Mouse (Mus musculus) limb, embryonic 13.5 days (tissue): ENCODE results near the gene Ccdc87. TPM values are rescaled to one million over a fixed set of nuclear protein-coding genes. Genes with fewer than 3 reads are reported as not detected.
"Not testable (repeated sequence)": the region's sequence is repeated elsewhere in the genome, so short reads cannot be mapped to it uniquely, and the experiment has no call there.

Experiments
- ATAC-seq: fragments of 200-750 bp; cut with Nextera tagmentation; 2 replicates; pipeline ENCODE4 v1.8.0; 2017; ENCODE audit warnings: low read depth, moderate number of reproducible peaks, moderate TSS enrichment; ENCODE audit not compliant: low FRiP score
- H3K27ac ChIP-seq: fragments of 300-500 bp; sonication (generic); 2 replicates; pipeline ENCODE4 v1.5.1; 2015; ENCODE audit warnings: inconsistent platforms, mild to moderate bottlenecking, moderate library complexity
- H3K27me3 ChIP-seq: fragments of 300-500 bp; sonication (generic); 2 replicates; pipeline ENCODE4 v1.6.1; 2015; ENCODE audit warnings: mild to moderate bottlenecking, inconsistent platforms
- H3K36me3 ChIP-seq: fragments of 300-500 bp; sonication (generic); 2 replicates; pipeline ENCODE4 v1.6.1; 2015; ENCODE audit warnings: inconsistent platforms, mild to moderate bottlenecking, moderate library complexity
- H3K4me1 ChIP-seq: fragments of 300-500 bp; sonication (generic); 2 replicates; pipeline ENCODE4 v1.6.1; 2015; ENCODE audit warnings: inconsistent platforms
- H3K4me2 ChIP-seq: fragments of 300-500 bp; sonication (generic); replicated peaks from 2 replicates; pipeline ENCODE4 v1.6.1; 2015; ENCODE audit warnings: inconsistent platforms, mild to moderate bottlenecking, moderate library complexity
- H3K4me3 ChIP-seq: fragments of 300-500 bp; sonication (generic); 2 replicates; pipeline ENCODE4 v1.5.1; 2015; ENCODE audit warnings: moderate library complexity, mild to moderate bottlenecking, inconsistent platforms
- H3K9ac ChIP-seq: fragments of 300-500 bp; sonication (generic); 2 replicates; pipeline ENCODE4 v1.6.1; 2015; ENCODE audit warnings: mild to moderate bottlenecking, inconsistent platforms
- H3K9me3 ChIP-seq: fragments of 300-500 bp; sonication (generic); 2 replicates; pipeline ENCODE4 v1.6.1; 2016; ENCODE audit warnings: inconsistent platforms
- WGBS: fragments of 180-500 bp; shearing (Covaris S2); methylation state at CpG from one replicate; pipeline ENCODE4 v1.1.7; 2015; 5-methylcytosine and 5-hydroxymethylcytosine counted together
- polyA plus RNA-seq: library from polyadenylated mRNA; unstranded; fragments of >200 nt; fragmentation: Nextera tagmentation; extraction: Ambion mirVana; gene quantifications from 2 replicates; pipeline ENCODE4 v1.2.1, GENCODE M21; 2015

Gene Ccdc87
- polyA plus RNA-seq, 1 experiment from 2014 or later = not detected

DNA sequence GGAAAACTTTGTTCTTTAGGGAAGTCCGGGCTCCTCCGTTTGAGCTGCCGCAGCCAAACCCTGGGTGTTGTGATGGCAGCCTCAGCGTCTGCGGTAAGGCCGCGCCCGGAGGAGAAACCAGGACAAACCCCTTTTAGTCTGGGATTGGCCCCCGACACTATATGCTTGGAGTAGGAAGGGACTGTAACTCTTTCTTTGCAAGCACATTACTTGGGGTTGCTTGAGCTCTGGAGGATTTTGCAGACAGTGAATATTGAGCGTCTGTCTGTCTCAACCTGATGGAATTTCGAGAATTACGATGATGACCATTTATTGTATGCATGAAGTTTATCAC lies 27.3 kb upstream of the Ccdc87 start:
- WGBS = 4% methylated on average over 12 of the region's 12 CpGs
- H3K4me2 ChIP-seq = peak overlapping the region; percentile 60
- ATAC-seq = peak; percentile 60

DNA sequence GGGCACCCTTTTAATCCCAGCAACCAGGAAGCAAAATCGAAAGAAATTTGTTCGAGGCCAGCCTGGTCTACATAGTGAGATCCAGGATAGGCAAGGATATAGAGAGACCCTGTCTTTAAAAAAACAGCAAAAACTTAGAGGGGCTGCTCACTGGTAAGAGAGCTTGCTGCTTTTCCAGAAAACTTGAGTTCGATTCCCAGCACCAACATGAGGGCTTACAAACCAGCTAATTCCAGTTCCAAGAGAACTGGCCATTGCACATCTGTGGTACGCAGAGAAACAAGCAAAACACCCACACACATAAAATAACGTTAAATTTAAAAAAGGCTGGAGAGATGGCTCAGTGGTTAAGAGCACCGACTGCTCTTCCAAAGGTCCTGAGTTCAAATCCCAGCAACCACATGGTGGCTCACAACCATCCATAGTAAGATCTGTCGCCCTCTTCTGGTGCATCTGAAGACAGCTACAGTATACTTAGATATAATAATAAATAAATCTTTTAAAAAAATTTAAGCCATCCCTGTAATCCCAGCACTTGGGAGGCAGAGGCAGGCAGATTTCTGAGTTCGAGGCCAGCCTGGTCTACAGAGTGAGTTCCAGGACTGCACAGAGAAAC lies 26.7 kb upstream of the Ccdc87 start:
- H3K27me3 ChIP-seq, ATAC-seq, H3K36me3 ChIP-seq, H3K9me3 ChIP-seq: not testable (repeated sequence)
- peak overlapping the region; percentile 60 for H3K4me2 ChIP-seq
- H3K27ac ChIP-seq = peak overlapping the region; percentile 93
- peak overlapping the region; percentile 84 for H3K9ac ChIP-seq
- 78% methylated on average over 8 of the region's 8 CpGs for WGBS
- H3K4me3 ChIP-seq = peak overlapping the region; percentile 89
- peaks cover 21% of the 10 kb centered on the region for H3K4me1 ChIP-seq

More for the DNA sequence above, 27.3 kb upstream of the Ccdc87 start:
- H3K27ac ChIP-seq = peak overlapping the region; percentile 93
- peaks cover 4% of the 10 kb centered on the region; the same call in 1 of the 2 replicates for H3K36me3 ChIP-seq
- H3K27me3 ChIP-seq = no peaks in the 10 kb centered on the region
- peak overlapping the region; percentile 84 for H3K9ac ChIP-seq
- H3K4me1 ChIP-seq = peaks cover 21% of the 10 kb centered on the region
- peak overlapping the region; percentile 89 for H3K4me3 ChIP-seq
- H3K9me3 ChIP-seq = 0 out of 2 replicates have a peak, but pooled peaks cover 5% of the 10 kb centered on the region

DNA sequence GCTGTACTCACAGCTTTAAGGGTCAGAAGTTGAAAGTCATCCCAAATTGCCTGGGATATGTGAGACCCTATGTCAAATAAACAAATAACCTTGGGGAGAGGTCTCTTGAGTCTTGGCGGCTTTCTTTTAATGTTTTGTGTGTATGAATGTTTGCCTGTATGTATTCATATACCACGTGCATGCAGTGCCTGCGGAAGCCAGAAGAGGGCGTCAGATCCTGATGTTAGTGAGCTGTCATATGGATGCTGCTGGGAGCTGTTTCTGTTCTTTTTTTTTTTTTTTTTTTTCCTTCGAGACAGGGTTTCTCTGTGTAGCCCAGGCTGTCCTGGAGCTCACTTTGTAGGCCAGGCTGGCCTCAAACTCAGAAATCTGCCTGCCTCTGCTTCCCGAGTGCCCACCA lies 26.2 kb upstream of the Ccdc87 start:
- H3K4me1 ChIP-seq = peaks cover 19% of the 10 kb centered on the region
- no peak overlapping the region for H3K4me3 ChIP-seq
- no peaks in the 10 kb centered on the region for H3K36me3 ChIP-seq
- WGBS = 77% methylated on average over 6 of the region's 6 CpGs
- H3K9me3 ChIP-seq = 0 out of 2 replicates have a peak, but pooled peaks cover 5% of the 10 kb centered on the region
- H3K9ac ChIP-seq = no peak overlapping the region
- H3K27me3 ChIP-seq = no peaks in the 10 kb centered on the region
- H3K27ac ChIP-seq = no peak overlapping the region
- H3K4me2 ChIP-seq = no peak overlapping the region
- ATAC-seq = no peak

DNA sequence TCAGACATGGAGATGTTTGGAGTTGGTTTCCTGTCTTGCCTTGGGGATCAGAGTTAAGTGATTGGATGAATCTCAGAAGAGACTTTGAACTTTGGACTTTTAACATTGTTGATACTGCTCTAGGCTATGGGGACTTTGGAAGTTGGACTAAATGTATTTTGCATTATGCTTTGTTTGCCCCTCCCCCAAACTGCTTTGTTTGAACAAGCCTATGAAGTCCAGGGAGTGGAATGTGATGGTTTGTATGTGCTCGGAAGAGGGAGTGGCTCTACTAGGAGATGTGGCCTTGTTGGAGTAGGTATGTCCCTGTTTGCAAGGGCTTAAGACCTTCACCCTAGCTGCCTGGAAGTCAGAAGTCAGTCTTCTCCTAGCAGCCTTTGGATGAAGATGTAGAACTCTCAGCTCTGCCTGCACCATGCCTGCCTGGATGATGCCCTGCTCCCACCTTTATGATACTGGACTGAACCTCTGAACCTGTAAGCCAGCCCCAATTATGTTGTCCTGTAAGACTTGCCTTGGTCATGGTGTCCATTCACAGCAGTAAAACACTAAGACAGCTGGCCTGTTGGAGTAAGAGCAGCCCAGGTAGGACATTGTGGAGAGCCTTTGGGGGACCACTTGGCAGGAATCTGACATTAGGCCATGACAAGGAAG lies 21.9 kb upstream of the Ccdc87 start:
- Histone ChIP-seq H3K9me3 (0 out of 2 replicates have a peak, but pooled peaks cover 5% of the 10 kb centered on the region), H3K4me3 (no peak overlapping the region), H3K9ac (no peak overlapping the region), H3K27ac (no peak overlapping the region), H3K4me1 (0 out of 2 replicates have a peak, but pooled peaks cover 1% of the 10 kb centered on the region), H3K27me3 (no peaks in the 10 kb centered on the region), H3K36me3 (no peaks in the 10 kb centered on the region), H3K4me2 (no peak overlapping the region)
- no peak for ATAC-seq
- 75% methylated on average over 1 of the region's 1 CpGs for WGBS

DNA sequence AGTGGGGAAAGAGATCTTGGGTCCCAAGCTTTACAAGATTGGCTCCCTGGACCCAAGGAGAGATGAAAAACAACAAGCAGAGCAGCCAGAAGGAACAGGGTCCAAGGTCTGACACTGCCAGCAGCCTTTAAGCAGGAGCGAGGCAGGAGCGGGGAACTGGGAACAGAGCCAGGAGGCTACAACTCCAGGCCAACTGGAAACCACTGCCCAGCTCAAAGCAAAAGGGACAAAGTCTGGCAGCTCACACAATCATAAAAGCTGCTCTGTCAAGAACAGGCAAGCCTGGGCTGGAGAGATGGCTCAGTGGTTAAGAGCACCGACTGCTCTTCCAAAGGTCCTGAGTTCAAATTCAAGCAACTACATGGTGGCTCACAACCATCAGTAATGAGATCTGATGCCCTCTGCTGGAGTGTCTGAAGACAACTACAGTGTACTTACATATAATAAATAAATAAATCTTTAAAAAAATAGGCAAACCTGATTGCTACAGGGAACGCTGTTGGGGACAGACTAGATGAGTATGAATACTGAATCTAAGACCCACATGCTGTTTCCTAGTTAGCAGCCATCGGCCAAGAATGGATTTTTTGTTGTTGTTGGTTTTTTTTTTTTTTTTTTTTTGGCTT lies 18.4 kb upstream of the Ccdc87 start:
- 73% methylated on average over 5 of the region's 5 CpGs for WGBS
- H3K27me3 ChIP-seq = no peaks in the 10 kb centered on the region
- 0 out of 2 replicates have a peak, but pooled peaks cover under 1% of the 10 kb centered on the region for H3K9me3 ChIP-seq
- no peaks in the 10 kb centered on the region for H3K4me1 ChIP-seq
- no peak overlapping the region for H3K27ac ChIP-seq
- H3K9ac ChIP-seq = no peak overlapping the region
- peaks cover 22% of the 10 kb centered on the region for H3K36me3 ChIP-seq
- no peak for ATAC-seq
- H3K4me3 ChIP-seq = no peak overlapping the region
- no peak overlapping the region for H3K4me2 ChIP-seq

DNA sequence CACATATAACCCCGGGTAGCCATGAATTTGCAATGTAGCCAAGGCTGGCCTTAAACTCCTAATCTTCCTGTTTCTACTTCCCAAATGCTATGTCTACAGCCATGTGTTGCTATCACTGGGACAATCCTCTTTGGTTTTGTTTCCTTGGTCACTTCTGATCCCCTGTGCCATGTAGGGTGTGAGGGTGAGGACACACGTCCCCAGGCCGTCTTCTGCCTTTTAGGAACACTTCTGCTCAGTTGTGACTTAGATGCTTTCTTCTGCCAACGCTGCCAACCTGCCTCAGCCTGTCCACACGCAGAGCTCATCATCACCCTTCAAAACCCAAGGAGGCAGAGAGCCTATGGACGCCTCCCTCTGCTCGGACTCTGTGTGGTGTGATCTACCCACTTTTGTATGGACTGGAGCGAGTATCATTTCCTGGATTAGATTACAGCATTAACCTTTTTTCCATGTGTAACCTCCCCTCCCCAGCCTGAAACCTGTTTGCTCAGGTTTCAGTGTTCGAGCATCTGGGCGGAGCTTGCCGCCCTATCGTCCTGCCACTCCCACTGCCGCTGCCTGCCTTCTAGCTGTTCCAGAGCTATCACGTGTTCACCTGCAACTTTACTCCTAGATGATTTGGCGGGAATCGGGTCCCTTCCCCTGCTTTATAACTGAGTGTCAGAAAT lies 10.6 kb upstream of the Ccdc87 start:
- Histone ChIP-seq H3K9me3 (no peaks in the 10 kb centered on the region), H3K36me3 (peaks cover 72% of the 10 kb centered on the region), H3K4me3 (no peak overlapping the region), H3K4me2 (no peak overlapping the region), H3K9ac (no peak overlapping the region), H3K27ac (no peak overlapping the region), H3K27me3 (no peaks in the 10 kb centered on the region), H3K4me1 (no peaks in the 10 kb centered on the region)
- no peak for ATAC-seq
- WGBS = 50% methylated on average over 16 of the region's 16 CpGs

DNA sequence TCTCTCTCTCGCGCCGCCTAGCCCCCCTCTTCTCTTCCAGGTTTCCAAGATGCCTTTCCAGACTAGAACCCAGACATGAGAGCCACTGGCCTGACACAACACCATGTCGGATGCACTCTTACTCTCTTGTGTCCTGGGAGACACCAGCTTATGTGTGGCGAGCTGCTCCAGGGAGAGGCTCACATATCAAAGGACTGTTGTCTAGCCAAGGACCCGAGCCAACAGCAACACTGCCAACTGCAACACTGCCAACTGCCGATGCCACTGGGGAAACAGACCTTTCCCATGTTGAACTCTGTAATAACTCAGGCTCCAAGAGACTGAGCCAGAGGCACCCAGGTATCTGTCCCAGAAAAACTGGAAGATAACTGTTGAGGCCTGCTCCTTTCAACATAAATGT lies 10.0 kb upstream of the Ccdc87 start:
- WGBS = 66% methylated on average over 7 of the region's 7 CpGs
- H3K4me1 ChIP-seq = no peaks in the 10 kb centered on the region
- no peak for ATAC-seq
- no peak overlapping the region for H3K4me3 ChIP-seq
- H3K9me3 ChIP-seq = no peaks in the 10 kb centered on the region
- H3K4me2 ChIP-seq = no peak overlapping the region
- H3K36me3 ChIP-seq = peaks cover 70% of the 10 kb centered on the region
- no peak overlapping the region for H3K9ac ChIP-seq
- H3K27ac ChIP-seq = no peak overlapping the region
- H3K27me3 ChIP-seq = no peaks in the 10 kb centered on the region

DNA sequence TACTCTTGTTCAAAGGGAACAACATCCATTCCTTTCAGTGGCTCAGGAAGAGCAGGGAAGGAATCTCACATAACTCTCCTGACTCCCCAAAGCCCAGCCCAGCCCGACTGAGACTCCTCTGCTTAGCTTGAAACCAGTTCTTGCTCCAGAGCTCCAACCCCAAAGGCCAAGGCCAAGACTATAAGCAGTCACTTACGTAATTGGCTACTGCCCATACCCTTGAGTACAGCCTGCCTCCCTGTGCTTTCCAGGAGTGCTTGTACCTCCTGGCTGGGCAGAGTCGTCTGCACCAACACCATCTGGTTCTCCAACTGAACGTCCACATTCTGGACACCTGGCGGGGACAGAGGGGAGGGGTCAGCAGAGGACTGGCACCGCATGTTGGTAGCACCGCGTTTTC lies 5.2 kb upstream of the Ccdc87 start:
- Histone ChIP-seq H3K36me3 (peaks cover 41% of the 10 kb centered on the region), H3K4me2 (no peak overlapping the region), H3K9me3 (no peaks in the 10 kb centered on the region), H3K27ac (no peak overlapping the region), H3K4me3 (no peak overlapping the region), H3K27me3 (no peaks in the 10 kb centered on the region), H3K9ac (no peak overlapping the region), H3K4me1 (peaks cover 14% of the 10 kb centered on the region)
- no peak for ATAC-seq
- 83% methylated on average over 8 of the region's 8 CpGs for WGBS

DNA sequence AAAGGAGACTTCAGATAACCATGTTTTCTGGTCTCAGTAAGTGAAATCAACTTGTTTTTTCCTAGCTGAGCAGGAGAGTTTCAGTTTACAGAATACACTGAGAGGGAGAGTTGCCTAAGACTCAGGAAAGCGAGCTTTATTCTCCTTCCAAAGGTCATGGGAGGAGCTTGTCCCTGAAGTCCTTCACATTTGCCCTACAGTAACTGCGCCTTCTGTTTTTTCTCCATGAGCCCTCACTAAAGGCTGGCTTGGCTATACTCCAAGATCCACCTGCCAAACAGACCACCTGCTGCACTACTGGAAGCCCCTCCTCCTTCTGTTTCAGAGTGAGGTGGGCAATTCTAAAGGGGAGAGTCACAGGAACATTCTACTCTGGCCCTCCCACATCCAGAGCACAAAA lies 3.1 kb upstream of the Ccdc87 start:
- Histone ChIP-seq H3K27ac (no peak overlapping the region), H3K4me2 (no peak overlapping the region), H3K4me1 (peaks cover 19% of the 10 kb centered on the region), H3K9ac (no peak overlapping the region), H3K4me3 (no peak overlapping the region), H3K27me3 (peaks cover 17% of the 10 kb centered on the region), H3K36me3 (peaks cover 22% of the 10 kb centered on the region), H3K9me3 (no peaks in the 10 kb centered on the region)
- ATAC-seq = no peak
- 78% methylated on average over 2 of the region's 2 CpGs for WGBS

DNA sequence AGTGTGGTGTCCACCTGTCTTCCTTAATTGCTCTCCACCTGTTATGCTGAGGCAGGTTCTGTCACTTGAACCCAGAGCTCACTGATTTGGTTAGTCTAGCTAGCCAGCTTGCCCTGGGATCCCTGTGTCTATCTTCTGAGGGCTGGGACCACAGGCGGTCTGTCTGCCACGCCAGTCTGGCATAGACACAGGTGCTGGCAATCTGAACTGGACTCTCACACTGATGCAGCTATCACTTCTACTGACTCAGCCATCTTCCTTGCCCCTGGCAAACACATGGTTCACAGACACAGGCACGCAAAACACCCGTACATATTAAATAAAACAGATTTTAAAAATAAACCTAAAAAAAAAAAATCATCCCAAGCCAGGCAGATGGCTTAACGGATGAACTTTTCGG lies 2.1 kb upstream of the Ccdc87 start:
- peaks cover 16% of the 10 kb centered on the region for H3K36me3 ChIP-seq
- no peak overlapping the region for H3K4me2 ChIP-seq
- peaks cover 26% of the 10 kb centered on the region for H3K27me3 ChIP-seq
- no peaks in the 10 kb centered on the region for H3K9me3 ChIP-seq
- no peak overlapping the region for H3K27ac ChIP-seq
- WGBS = 91% methylated on average over 6 of the region's 6 CpGs
- no peak for ATAC-seq
- H3K4me1 ChIP-seq = peaks cover 19% of the 10 kb centered on the region
- H3K9ac ChIP-seq = no peak overlapping the region
- H3K4me3 ChIP-seq = no peak overlapping the region

DNA sequence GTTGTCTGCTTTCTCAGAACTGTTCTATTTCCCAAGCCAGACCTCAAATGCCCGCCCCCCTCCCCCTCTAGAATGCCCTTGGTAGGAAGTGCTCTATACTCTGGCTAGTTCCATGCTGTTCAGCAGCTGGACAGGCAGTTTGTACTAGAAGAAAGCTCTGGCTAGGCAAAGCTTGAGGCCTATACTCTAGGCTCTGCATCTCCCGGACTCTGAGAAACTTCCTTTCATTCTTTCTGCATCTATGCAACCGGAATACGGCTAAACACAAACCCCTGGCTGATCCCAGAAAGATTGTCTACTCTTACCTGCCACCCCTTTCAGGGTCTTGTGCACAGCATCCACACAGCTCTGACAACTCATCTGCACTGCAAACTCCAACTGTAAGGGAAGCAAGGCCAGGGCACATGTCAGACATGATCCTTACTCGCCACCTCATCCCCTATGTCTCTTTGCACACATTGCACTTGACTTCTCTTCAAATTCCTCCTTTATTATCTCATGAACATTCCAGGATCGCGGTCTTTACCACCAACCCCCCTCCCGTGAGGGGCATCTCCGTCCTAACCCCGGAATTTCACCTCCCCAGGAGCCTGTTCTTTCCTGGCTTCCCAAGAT lies 533 bp upstream of the Ccdc87 start:
- Histone ChIP-seq H3K4me1 (peaks cover 19% of the 10 kb centered on the region), H3K36me3 (no peaks in the 10 kb centered on the region; the same call in 1 of the 2 replicates), H3K27ac (no peak overlapping the region), H3K27me3 (peaks cover 35% of the 10 kb centered on the region), H3K4me3 (peak overlapping the region; percentile 54), H3K9ac (peak overlapping the region; percentile 74), H3K4me2 (peak overlapping the region; percentile 96), H3K9me3 (no peaks in the 10 kb centered on the region)
- no peak; the same call in 1 of the 2 replicates for ATAC-seq
- 32% methylated on average over 10 of the region's 10 CpGs for WGBS

DNA sequence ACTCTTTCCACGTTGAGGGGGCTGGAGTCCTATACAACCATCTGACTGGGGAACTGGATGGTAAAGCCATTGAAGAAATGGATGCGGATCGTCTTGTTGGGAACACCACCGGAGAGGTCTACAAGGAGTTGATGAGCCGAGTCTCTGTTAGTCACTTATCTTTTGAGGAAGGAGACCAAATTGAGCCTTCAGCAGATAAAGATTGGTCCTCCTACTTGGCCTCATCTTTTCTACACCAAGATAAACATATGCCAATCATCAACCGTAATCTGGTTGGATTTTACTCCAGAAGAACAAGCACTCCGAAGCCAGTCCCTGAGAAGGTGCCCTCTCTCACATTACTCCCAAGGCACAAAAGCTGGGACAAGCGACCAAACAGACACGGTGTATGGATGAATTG lies 1.7 kb downstream of the Ccdc87 start:
- 82% methylated on average over 9 of the region's 9 CpGs for WGBS
- Histone ChIP-seq H3K9me3 (no peaks in the 10 kb centered on the region), H3K4me1 (peaks cover 19% of the 10 kb centered on the region), H3K4me2 (no peak overlapping the region), H3K9ac (no peak overlapping the region), H3K4me3 (no peak overlapping the region), H3K27ac (no peak overlapping the region), H3K27me3 (peaks cover 35% of the 10 kb centered on the region), H3K36me3 (no peaks in the 10 kb centered on the region; the same call in 1 of the 2 replicates)
- ATAC-seq = no peak
